Mouse (Mus musculus) neutrophil, adult 5-6 weeks (primary cell): Measurements from ENCODE around the gene Olfr1414. TPM values are rescaled to one million over a fixed set of nuclear protein-coding genes. Genes with fewer than 3 reads are reported as not detected.

Source experiments
- total RNA-seq: library from RNA; stranded (forward); fragments of 200-1000 nt; gene quantifications from 2 replicates; pipeline ENCODE4 v1.2.3, GENCODE M21; 2017

Gene Olfr1414
- total RNA-seq, 1 experiment from 2014 or later: not detected

Other genes with a start within 250 kb of the Olfr1414 start
- gene Ndufa10, start 44.8 kb downstream of the Olfr1414 start, total RNA-seq: 55.4 and 71.5 TPM in 2 replicates
- gene Olfr1416, start 33.5 kb downstream of the Olfr1414 start, total RNA-seq: 0.12 TPM in 1 of 2 replicates, not detected in the other
- not detected in 2 replicates for gene Olfr1415, start 22.6 kb downstream of the Olfr1414 start, total RNA-seq
- not detected in 2 replicates for gene Olfr1413, start 52.7 kb upstream of the Olfr1414 start, total RNA-seq
- gene Olfr1412, start 67.1 kb upstream of the Olfr1414 start, total RNA-seq: not detected in 2 replicates
- gene Olfr1411, start 75.8 kb upstream of the Olfr1414 start, total RNA-seq: not detected in 2 replicates
- not detected in 2 replicates for gene Olfr1410, start 87.1 kb upstream of the Olfr1414 start, total RNA-seq
- gene Olfr12, start 99.1 kb upstream of the Olfr1414 start, total RNA-seq: 0.12 TPM in 1 of 2 replicates, not detected in the other
- 37.0 and 54.9 TPM in 2 replicates for gene Cops9, start 123.3 kb upstream of the Olfr1414 start, total RNA-seq
- gene Otos, start 130.2 kb upstream of the Olfr1414 start, total RNA-seq: not detected in 2 replicates